Mouse (Mus musculus): ENCODE data around the gene Dnajc6. TPM values are rescaled to one million over a fixed set of nuclear protein-coding genes. Genes with fewer than 3 reads are reported as not detected.

Gene Dnajc6
- polyA plus RNA-seq, 1 experiment from 2014 or later: 0.45 TPM

DNA sequence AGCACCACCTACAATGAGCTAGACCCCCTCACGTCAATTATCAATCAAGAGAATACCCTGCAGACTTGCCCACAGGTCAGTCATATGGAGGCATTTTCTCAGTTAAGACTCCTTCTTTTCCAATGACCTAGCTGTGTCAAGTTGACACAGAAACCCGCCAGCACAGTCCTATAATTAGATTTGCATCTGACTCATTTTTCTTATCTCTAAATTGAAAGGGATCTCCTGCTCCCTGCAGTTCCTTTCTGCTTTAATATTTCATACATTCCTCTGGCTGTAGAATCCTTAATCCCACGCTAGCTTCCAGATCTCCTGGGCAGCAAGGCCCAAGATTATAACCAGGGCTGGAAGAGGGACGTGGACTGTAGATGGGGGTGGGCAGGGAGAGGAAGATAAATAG, 44.1 kb downstream of the Dnajc6 start:
- no peaks in the 10 kb centered on the region for H3K4me1 ChIP-seq (replicated peaks)
- 62% methylated on average over 4 of the region's 4 CpGs for WGBS
- no peak overlapping the region for H3K4me3 ChIP-seq

DNA sequence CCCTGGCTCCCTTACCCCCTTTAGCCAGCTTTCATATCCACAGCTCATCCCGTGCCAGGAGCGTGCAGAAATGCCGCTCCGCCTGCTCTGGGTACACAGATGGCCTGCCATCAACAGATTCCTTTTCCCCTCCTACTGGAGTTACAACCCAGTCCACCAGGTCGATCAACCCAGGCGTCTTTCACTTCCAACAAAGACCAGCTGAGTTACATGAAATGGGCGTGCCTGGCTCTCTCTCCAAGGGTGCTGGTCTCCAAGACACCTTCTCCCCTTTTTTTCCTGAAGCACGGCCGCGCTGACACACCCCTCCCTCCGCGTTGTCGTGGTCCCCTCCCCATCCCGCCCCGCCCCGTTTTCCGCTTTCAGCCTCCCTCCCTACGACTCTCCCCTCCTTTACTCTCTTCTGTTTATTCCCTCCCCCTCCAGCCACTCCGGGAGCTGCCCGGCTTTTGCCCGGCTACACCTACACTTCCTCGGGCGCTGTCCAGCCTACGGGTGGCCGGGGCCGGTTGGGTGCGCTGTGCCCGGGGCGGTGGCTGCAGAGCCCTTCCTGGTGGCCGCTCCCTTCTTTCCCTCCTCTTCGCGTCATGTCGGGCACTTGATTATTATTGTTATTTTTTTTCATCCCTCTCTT, 53.6 kb downstream of the Dnajc6 start:
- Histone ChIP-seq H3K4me2 (peak overlapping the region; percentile 76), H3K4me1 (replicated peaks) (peaks cover 12% of the 10 kb centered on the region), H3K27me3 (replicated peaks) (peaks cover 35% of the 10 kb centered on the region), H3K27ac (ENCODE audit: poor library complexity, severe bottlenecking) (no peak overlapping the region), H3K9ac (no peak overlapping the region), H3K36me3 (no peaks in the 10 kb centered on the region), H3K4me3 (peak overlapping the region; percentile 38), H3K9me3 (replicated peaks) (no peaks in the 10 kb centered on the region)
- under 1% methylated on average over 33 of the region's 33 CpGs for WGBS
- peak; percentile 79 for ATAC-seq (ENCODE audit: insufficient number of reproducible peaks, low FRiP score)

More for the DNA sequence above, 44.1 kb downstream of the Dnajc6 start:
- H3K36me3 ChIP-seq: no peaks in the 10 kb centered on the region
- H3K27ac ChIP-seq (ENCODE audit: poor library complexity, severe bottlenecking): no peak overlapping the region
- H3K27me3 ChIP-seq (replicated peaks): no peaks in the 10 kb centered on the region
- H3K9ac ChIP-seq: no peak overlapping the region
- H3K4me2 ChIP-seq: no peak overlapping the region
- no peak for ATAC-seq (ENCODE audit: insufficient number of reproducible peaks, low FRiP score)
- H3K9me3 ChIP-seq (replicated peaks): no peaks in the 10 kb centered on the region

DNA sequence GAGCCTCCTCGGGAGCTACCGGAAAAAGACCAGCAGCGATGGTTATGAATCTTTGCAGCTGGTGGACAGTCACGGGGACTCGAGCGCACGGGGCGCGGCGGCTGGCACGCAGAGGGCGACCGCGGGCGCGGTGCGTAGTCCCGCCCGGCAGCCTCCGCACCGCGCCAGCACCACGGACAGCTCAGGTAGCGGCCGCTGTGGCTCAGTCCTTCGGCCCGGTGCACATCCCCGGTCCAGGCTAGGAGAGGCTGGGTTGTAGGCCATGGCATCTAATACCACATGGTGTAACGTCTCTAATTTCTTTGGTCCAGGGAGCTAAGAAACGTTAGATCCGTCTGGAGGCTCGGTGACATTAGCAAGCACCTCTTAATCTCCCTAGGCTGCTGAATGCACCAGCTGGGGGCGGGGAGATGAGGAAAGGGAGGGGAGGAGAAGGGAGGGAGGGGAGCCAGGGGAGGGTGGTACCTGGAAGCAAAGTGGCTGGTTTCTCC, 54.3 kb downstream of the Dnajc6 start:
- Histone ChIP-seq H3K4me2 (peak overlapping the region; percentile 76), H3K36me3 (no peaks in the 10 kb centered on the region), H3K27me3 (replicated peaks) (peaks cover 35% of the 10 kb centered on the region), H3K4me1 (replicated peaks) (peaks cover 12% of the 10 kb centered on the region), H3K9ac (no peak overlapping the region), H3K4me3 (peak overlapping the region; percentile 38), H3K27ac (ENCODE audit: poor library complexity, severe bottlenecking) (no peak overlapping the region), H3K9me3 (replicated peaks) (no peaks in the 10 kb centered on the region)
- under 1% methylated on average over 33 of the region's 33 CpGs for WGBS
- peak; percentile 76; the same call in 1 of the 2 replicates for ATAC-seq (ENCODE audit: insufficient number of reproducible peaks, low FRiP score)

DNA sequence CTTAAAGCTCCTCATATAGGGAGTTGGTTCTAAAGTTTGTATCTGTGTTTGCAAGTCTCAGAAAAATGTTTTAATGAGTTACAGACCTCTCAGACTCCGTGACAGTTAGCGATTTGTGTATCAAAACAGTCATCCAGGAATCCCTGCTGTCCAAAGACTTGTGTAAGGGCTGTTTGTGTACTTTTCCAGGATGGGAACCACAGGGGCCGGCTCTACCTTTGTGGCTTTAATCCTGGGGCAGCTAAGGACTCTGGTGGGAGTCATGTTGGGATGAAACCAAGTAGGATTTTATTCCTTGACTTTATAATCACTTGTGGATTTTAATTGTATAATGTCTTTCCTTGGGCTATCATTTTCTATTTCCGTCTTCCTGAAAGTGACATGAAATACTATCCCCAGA, 55.0 kb downstream of the Dnajc6 start:
- Histone ChIP-seq H3K27me3 (replicated peaks) (peaks cover 35% of the 10 kb centered on the region), H3K4me2 (no peak overlapping the region), H3K4me3 (no peak overlapping the region), H3K27ac (ENCODE audit: poor library complexity, severe bottlenecking) (no peak overlapping the region), H3K9me3 (replicated peaks) (no peaks in the 10 kb centered on the region), H3K9ac (no peak overlapping the region), H3K36me3 (no peaks in the 10 kb centered on the region), H3K4me1 (replicated peaks) (peaks cover 12% of the 10 kb centered on the region)
- 22% methylated on average over 4 of the region's 4 CpGs for WGBS
- ATAC-seq (ENCODE audit: insufficient number of reproducible peaks, low FRiP score): no peak

DNA sequence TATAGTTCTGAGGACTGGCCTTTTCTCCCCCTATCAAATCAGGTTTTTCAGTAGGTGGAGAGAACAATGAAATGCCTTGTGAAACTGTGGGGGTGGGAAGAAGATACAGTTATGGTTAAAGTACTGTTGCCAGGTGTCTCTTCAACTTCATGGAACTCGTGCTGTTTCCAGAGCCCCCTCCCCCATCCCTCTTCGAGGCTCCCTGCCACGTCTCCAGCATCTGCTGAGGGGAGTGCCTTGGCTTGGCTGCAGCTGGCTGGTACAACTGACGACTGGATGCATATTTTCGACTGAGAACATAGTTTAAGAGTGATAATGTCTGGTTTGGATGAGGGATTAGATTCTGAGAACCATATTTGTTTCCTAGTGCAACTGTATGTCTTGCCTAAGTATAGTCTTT, 55.9 kb downstream of the Dnajc6 start:
- H3K4me1 ChIP-seq (replicated peaks): peaks cover 12% of the 10 kb centered on the region
- H3K4me2 ChIP-seq: no peak overlapping the region
- no peak overlapping the region for H3K4me3 ChIP-seq
- no peaks in the 10 kb centered on the region for H3K36me3 ChIP-seq
- no peak for ATAC-seq (ENCODE audit: insufficient number of reproducible peaks, low FRiP score)
- H3K27me3 ChIP-seq (replicated peaks): peaks cover 35% of the 10 kb centered on the region
- no peaks in the 10 kb centered on the region for H3K9me3 ChIP-seq (replicated peaks)
- no peak overlapping the region for H3K27ac ChIP-seq (ENCODE audit: poor library complexity, severe bottlenecking)
- H3K9ac ChIP-seq: no peak overlapping the region
- 20% methylated on average over 5 of the region's 5 CpGs for WGBS

DNA sequence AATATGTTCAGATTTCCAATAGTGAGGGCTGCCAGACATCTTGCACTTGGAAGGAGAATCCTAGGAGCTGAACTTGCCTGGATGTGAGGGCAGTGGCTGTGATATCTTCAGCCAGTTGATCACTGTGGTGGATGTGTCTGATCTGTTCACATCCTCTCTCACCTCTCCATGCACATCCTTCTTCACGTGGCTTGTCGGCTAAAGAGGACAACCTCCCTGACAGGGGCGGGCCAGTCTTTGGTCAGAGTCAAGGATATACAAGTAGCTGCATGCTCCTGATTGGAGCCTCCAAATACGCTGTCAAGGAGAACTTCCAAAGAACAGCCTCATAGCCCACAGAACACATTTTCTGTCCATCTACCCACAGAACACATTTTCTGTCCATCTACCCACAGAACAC, 58.6 kb downstream of the Dnajc6 start:
- Histone ChIP-seq H3K4me3 (no peak overlapping the region), H3K4me1 (replicated peaks) (peaks cover 10% of the 10 kb centered on the region), H3K4me2 (no peak overlapping the region), H3K27ac (ENCODE audit: poor library complexity, severe bottlenecking) (no peak overlapping the region), H3K9me3 (replicated peaks) (no peaks in the 10 kb centered on the region), H3K27me3 (replicated peaks) (peaks cover 18% of the 10 kb centered on the region), H3K36me3 (no peaks in the 10 kb centered on the region), H3K9ac (no peak overlapping the region)
- WGBS: 70% methylated on average over 4 of the region's 4 CpGs
- ATAC-seq (ENCODE audit: insufficient number of reproducible peaks, low FRiP score): no peak

DNA sequence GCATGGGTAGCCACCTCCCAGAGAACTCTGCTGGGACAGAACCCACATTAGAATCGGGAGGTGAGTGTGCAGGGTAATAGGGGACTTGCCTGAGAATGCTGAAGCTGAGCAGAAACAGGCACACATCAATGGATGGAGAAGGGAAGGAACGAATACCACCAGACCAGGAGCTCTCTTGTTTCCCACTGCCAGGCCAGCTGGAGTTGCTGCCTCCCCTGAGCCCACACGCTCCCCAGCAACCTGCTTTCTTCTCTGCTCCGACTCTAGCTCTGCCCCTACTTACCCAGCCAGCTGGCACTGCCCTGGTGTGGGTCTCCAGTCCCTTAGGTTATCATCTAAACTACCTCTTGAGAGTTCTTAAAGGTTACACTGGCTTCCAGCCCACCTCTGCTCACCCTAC, 63.7 kb downstream of the Dnajc6 start:
- H3K4me2 ChIP-seq: no peak overlapping the region
- H3K4me3 ChIP-seq: no peak overlapping the region
- H3K27me3 ChIP-seq (replicated peaks): no peaks in the 10 kb centered on the region
- no peak overlapping the region for H3K9ac ChIP-seq
- H3K27ac ChIP-seq (ENCODE audit: poor library complexity, severe bottlenecking): no peak overlapping the region
- H3K4me1 ChIP-seq (replicated peaks): no peaks in the 10 kb centered on the region
- no peaks in the 10 kb centered on the region for H3K9me3 ChIP-seq (replicated peaks)
- H3K36me3 ChIP-seq: no peaks in the 10 kb centered on the region
- WGBS: 59% methylated on average over 4 of the region's 4 CpGs
- ATAC-seq (ENCODE audit: insufficient number of reproducible peaks, low FRiP score): no peak

DNA sequence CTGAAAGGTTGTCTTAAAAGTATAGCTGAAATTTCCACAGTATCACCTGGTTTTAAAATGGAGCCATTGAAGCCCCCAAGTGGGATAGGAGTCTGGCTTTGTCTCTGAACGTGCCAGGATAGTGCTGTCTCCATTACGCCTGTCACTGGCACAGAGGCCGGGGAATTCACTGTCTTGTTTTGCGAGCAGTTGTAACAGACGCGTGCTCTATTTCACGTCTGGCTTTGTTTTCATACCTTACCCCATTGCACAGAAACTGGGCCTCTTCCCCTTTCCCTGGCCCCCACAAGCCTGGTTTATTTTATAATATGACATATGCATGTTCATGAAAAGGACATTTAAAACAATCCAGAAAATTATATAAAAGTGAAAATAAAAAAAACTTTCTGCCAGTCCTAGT, 66.4 kb downstream of the Dnajc6 start:
- H3K4me1 ChIP-seq (replicated peaks): no peaks in the 10 kb centered on the region
- no peak for ATAC-seq (ENCODE audit: insufficient number of reproducible peaks, low FRiP score)
- no peak overlapping the region for H3K27ac ChIP-seq (ENCODE audit: poor library complexity, severe bottlenecking)
- WGBS: 78% methylated on average over 7 of the region's 7 CpGs
- H3K9me3 ChIP-seq (replicated peaks): no peaks in the 10 kb centered on the region
- H3K27me3 ChIP-seq (replicated peaks): no peaks in the 10 kb centered on the region
- H3K4me2 ChIP-seq: no peak overlapping the region
- no peak overlapping the region for H3K4me3 ChIP-seq
- H3K36me3 ChIP-seq: no peaks in the 10 kb centered on the region
- H3K9ac ChIP-seq: no peak overlapping the region

DNA sequence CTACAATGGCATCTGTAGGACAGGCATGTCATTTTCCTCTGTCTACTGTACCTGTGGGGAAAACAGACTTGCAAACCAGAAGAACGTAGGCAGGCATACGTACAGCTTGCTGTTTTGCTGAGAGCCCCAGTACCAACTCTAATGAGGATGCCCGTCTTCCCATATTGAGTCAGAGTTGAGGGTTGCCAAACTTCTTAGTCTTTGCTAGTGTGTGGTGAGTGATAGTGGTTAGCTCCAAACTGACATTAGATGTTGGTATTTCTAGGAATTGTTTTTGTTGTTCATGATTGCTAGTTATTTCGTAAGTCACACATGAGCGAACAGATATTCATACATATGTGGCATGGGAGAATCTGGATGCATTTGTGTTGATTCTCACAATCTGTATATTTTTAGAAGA, 67.2 kb downstream of the Dnajc6 start:
- Histone ChIP-seq H3K4me2 (no peak overlapping the region), H3K4me3 (no peak overlapping the region), H3K36me3 (no peaks in the 10 kb centered on the region), H3K27me3 (replicated peaks) (no peaks in the 10 kb centered on the region), H3K4me1 (replicated peaks) (no peaks in the 10 kb centered on the region), H3K9ac (no peak overlapping the region), H3K27ac (ENCODE audit: poor library complexity, severe bottlenecking) (no peak overlapping the region), H3K9me3 (replicated peaks) (no peaks in the 10 kb centered on the region)
- 82% methylated on average over 5 of the region's 5 CpGs for WGBS
- no peak for ATAC-seq (ENCODE audit: insufficient number of reproducible peaks, low FRiP score)

DNA sequence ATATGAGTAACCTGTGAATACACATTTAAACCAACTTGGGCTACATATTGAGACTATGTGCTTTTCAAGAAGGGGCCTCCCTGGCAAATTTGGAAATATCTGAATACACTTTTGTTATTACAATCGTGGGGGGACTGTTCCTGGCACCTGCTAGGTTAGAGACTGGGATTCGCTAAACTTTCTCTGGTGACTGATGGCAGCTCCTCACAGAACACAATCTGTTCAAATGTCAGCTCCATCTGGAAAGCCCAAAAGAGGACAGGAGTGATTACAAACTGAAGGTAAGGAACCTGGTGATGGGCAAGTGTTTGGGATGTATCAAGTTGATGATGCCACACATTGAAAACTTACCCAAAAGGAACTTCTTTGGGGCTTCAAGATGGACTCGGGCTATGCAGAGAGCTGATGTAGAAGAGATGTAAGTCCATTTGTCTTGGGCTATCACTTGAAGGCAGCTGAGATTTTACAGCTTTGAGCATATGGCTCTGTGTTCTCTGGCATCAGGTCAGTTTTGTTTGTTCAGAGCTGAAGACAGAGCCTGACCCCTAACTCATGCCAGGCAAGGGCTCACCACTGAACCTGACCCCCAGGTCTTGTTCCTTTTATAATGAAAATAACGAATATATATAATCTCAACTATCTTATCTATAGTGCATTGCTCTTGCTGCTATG, 68.4 kb downstream of the Dnajc6 start:
- Histone ChIP-seq H3K27ac (ENCODE audit: poor library complexity, severe bottlenecking) (no peak overlapping the region), H3K9me3 (replicated peaks) (no peaks in the 10 kb centered on the region), H3K9ac (no peak overlapping the region), H3K4me2 (no peak overlapping the region), H3K4me1 (replicated peaks) (no peaks in the 10 kb centered on the region), H3K27me3 (replicated peaks) (no peaks in the 10 kb centered on the region), H3K36me3 (no peaks in the 10 kb centered on the region), H3K4me3 (no peak overlapping the region)
- ATAC-seq (ENCODE audit: insufficient number of reproducible peaks, low FRiP score): no peak
- 74% methylated on average over 4 of the region's 4 CpGs for WGBS

DNA sequence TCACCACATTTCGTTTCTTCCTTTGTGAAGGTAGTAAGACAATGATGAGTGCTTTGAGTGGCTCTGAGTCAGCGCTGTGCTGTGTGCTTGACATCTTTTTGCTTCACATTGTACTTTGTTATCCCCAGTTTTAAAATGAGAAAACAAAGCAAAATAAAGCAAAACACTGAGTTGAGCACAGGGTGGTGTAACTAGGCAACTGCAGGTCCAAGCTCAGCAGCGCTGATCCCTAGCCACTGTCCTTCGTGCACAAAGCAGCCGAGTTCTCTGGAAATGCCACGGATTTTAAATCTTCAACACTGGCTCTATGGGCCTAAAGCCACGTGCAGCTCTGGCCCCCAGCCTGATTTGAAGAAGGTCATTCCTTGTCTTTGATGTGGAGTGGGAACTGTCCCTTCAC, 72.6 kb downstream of the Dnajc6 start:
- no peak overlapping the region for H3K4me3 ChIP-seq
- H3K27ac ChIP-seq (ENCODE audit: poor library complexity, severe bottlenecking): no peak overlapping the region
- no peak overlapping the region for H3K9ac ChIP-seq
- no peaks in the 10 kb centered on the region for H3K9me3 ChIP-seq (replicated peaks)
- no peaks in the 10 kb centered on the region for H3K36me3 ChIP-seq
- ATAC-seq (ENCODE audit: insufficient number of reproducible peaks, low FRiP score): no peak
- no peaks in the 10 kb centered on the region for H3K27me3 ChIP-seq (replicated peaks)
- H3K4me2 ChIP-seq: no peak overlapping the region
- H3K4me1 ChIP-seq (replicated peaks): no peaks in the 10 kb centered on the region
- 67% methylated on average over 7 of the region's 7 CpGs for WGBS
